Mouse (Mus musculus) hindbrain, embryonic 12.5 days (tissue): ENCODE measurements around the gene Prune2. TPM values are rescaled to one million over a fixed set of nuclear protein-coding genes. Genes with fewer than 3 reads are reported as not detected.

Source experiments
- ATAC-seq: fragments of 200-750 bp; cut with Nextera tagmentation; 2 replicates; pipeline ENCODE4 v1.8.0; 2017; ENCODE audit warnings: moderate TSS enrichment; ENCODE audit not compliant: low FRiP score
- H3K27ac ChIP-seq: fragments of 300-500 bp; sonication (generic); 2 replicates; pipeline ENCODE4 v1.5.1; 2016; ENCODE audit warnings: mild to moderate bottlenecking
- H3K27me3 ChIP-seq: fragments of 300-500 bp; sonication (generic); 2 replicates; pipeline ENCODE4 v1.6.1; 2016; ENCODE audit warnings: mild to moderate bottlenecking
- H3K36me3 ChIP-seq: fragments of 300-500 bp; sonication (generic); 2 replicates; pipeline ENCODE4 v1.6.1; 2016; ENCODE audit warnings: mild to moderate bottlenecking
- H3K4me1 ChIP-seq: fragments of 300-500 bp; sonication (generic); 2 replicates; pipeline ENCODE4 v1.6.1; 2016
- H3K4me2 ChIP-seq: fragments of 300-500 bp; sonication (generic); replicated peaks from 2 replicates; pipeline ENCODE4 v1.6.1; 2016; ENCODE audit warnings: mild to moderate bottlenecking
- H3K4me3 ChIP-seq: fragments of 300-500 bp; sonication (generic); 2 replicates; pipeline ENCODE4 v1.5.1; 2016; ENCODE audit warnings: mild to moderate bottlenecking
- H3K9ac ChIP-seq: fragments of 300-500 bp; sonication (generic); 2 replicates; pipeline ENCODE4 v1.6.1; 2016; ENCODE audit warnings: mild to moderate bottlenecking, moderate library complexity
- H3K9me3 ChIP-seq: fragments of 300-500 bp; sonication (generic); replicated peaks from 2 replicates; pipeline ENCODE4 v1.6.1; 2016; ENCODE audit warnings: mild to moderate bottlenecking
- WGBS: fragments of 180-500 bp; shearing (Covaris S2); methylation state at CpG from one replicate; pipeline ENCODE4 v1.1.7; 2016; 5-methylcytosine and 5-hydroxymethylcytosine counted together
- polyA plus RNA-seq: library from polyadenylated mRNA; unstranded; fragments of >200 nt; fragmentation: Nextera tagmentation; extraction: Ambion mirVana; gene quantifications from 2 replicates; pipeline ENCODE4 v1.2.1, GENCODE M21; 2016

The Prune2 gene
- polyA plus RNA-seq, 1 experiment from 2014 or later: 3.3 TPM

GRCm38 (mm10) chr19:16959551-16959950 lies 3.6 kb downstream of the Prune2 start:
- WGBS: 69% methylated on average over 8 of the region's 8 CpGs
- Histone ChIP-seq H3K4me3 (no peak overlapping the region), H3K27ac (no peak overlapping the region), H3K9me3 (no peaks in the 10 kb centered on the region), H3K9ac (no peak overlapping the region), H3K4me1 (peaks cover 16% of the 10 kb centered on the region), H3K36me3 (no peaks in the 10 kb centered on the region), H3K27me3 (peaks cover 25% of the 10 kb centered on the region), H3K4me2 (no peak overlapping the region)
- no peak for ATAC-seq

- Histone ChIP-seq H3K4me2 (no peak overlapping the region), H3K9ac (no peak overlapping the region), H3K27ac (no peak overlapping the region), H3K9me3 (no peaks in the 10 kb centered on the region), H3K27me3 (peaks cover 21% of the 10 kb centered on the region), H3K4me1 (peaks cover 8% of the 10 kb centered on the region), H3K36me3 (no peaks in the 10 kb centered on the region), H3K4me3 (no peak overlapping the region)
- no peak for ATAC-seq
- WGBS: 92% methylated on average over 3 of the region's 3 CpGs
These were observed 5.1 kb downstream of the Prune2 start for GRCm38 (mm10) chr19:16961036-16961435.

GRCm38 (mm10) chr19:16963178-16963577 lies 7.3 kb downstream of the Prune2 start:
- Histone ChIP-seq H3K9ac (no peak overlapping the region), H3K4me1 (no peaks in the 10 kb centered on the region), H3K4me2 (no peak overlapping the region), H3K27me3 (peaks cover 9% of the 10 kb centered on the region; the same call in 1 of the 2 replicates), H3K36me3 (no peaks in the 10 kb centered on the region), H3K27ac (no peak overlapping the region), H3K9me3 (no peaks in the 10 kb centered on the region), H3K4me3 (no peak overlapping the region)
- WGBS: 85% methylated on average over 3 of the region's 3 CpGs
- no peak for ATAC-seq

DNA sequence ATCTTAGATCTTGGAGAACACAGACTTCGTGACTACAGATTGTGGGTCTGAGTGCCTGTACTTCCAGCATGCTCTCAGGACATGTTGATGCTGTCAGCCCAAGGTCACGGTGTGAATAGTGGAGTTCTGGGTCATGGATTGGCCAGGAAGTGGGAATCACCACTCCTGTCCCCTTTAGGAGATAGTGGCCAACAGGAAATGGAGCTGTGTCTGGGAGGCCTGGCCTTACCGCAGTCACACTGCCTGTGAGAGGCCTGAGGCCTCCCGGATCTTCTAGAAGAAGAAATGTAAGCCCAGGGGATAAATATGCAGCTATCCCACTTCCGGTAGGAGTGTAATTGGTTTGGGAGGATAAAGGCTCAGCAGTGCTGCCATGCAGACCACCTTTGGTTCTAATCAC lies 12.8 kb downstream of the Prune2 start:
- H3K9me3 ChIP-seq: no peaks in the 10 kb centered on the region
- no peak for ATAC-seq
- H3K4me2 ChIP-seq: no peak overlapping the region
- no peak overlapping the region for H3K4me3 ChIP-seq
- H3K9ac ChIP-seq: no peak overlapping the region
- no peak overlapping the region for H3K27ac ChIP-seq
- no peaks in the 10 kb centered on the region for H3K27me3 ChIP-seq
- WGBS: 89% methylated on average over 5 of the region's 5 CpGs
- no peaks in the 10 kb centered on the region for H3K4me1 ChIP-seq
- H3K36me3 ChIP-seq: no peaks in the 10 kb centered on the region

DNA sequence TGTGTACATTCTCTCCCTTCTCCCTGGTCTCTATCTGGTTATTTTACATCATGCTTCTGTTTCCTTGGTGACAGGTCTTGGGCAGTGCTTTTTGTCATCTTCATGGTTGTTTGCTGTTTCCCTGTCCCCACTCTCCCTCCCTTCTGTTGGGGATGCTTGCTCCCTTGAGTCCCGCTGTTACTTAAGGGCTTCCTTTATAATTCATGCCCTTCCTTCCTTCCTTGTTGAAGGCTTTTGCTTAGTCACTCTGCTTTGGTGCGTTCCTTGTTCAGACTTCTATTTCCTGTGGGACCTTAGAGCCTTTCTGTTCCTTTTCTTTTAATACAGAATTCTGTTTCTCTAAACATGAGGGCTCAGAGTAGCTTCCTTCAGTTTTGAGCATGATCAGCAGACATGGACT lies 14.7 kb downstream of the Prune2 start:
- Histone ChIP-seq H3K36me3 (no peaks in the 10 kb centered on the region), H3K4me1 (no peaks in the 10 kb centered on the region), H3K9ac (no peak overlapping the region), H3K27ac (no peak overlapping the region), H3K27me3 (no peaks in the 10 kb centered on the region), H3K4me3 (no peak overlapping the region), H3K4me2 (no peak overlapping the region), H3K9me3 (no peaks in the 10 kb centered on the region)
- 74% methylated on average over 2 of the region's 2 CpGs for WGBS
- ATAC-seq: no peak

DNA sequence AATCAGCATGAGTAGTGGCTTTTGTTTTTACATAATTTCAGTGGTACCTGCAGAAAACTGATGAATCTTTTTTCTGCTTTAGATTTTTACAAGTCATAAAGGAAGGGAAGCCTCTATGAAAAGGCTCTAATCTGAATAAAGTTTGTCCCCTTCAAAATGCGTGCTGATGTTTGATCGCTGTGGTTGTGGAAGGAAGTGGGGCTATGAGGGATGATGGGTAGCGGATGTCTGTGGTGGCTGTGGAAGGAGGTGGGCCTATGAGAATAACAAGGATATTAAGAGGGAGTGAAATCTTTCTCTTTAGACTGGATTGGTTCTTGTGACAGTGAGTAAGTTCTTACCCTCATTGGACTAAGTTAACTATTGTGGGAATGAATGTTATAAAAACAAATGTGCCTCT lies 23.0 kb downstream of the Prune2 start:
- 91% methylated on average over 3 of the region's 3 CpGs for WGBS
- H3K9me3 ChIP-seq: no peaks in the 10 kb centered on the region
- no peaks in the 10 kb centered on the region for H3K27me3 ChIP-seq
- no peak overlapping the region for H3K9ac ChIP-seq
- H3K4me1 ChIP-seq: no peaks in the 10 kb centered on the region
- H3K27ac ChIP-seq: no peak overlapping the region
- H3K36me3 ChIP-seq: no peaks in the 10 kb centered on the region
- no peak for ATAC-seq
- no peak overlapping the region for H3K4me3 ChIP-seq
- no peak overlapping the region for H3K4me2 ChIP-seq

- Histone ChIP-seq H3K36me3 (no peaks in the 10 kb centered on the region), H3K4me2 (no peak overlapping the region), H3K27ac (no peak overlapping the region), H3K9me3 (no peaks in the 10 kb centered on the region), H3K4me3 (no peak overlapping the region), H3K4me1 (no peaks in the 10 kb centered on the region), H3K9ac (no peak overlapping the region), H3K27me3 (no peaks in the 10 kb centered on the region)
- no peak for ATAC-seq
- 92% methylated on average over 4 of the region's 4 CpGs for WGBS
These were observed 25.8 kb downstream of the Prune2 start for GRCm38 (mm10) chr19:16981743-16982142.

- no peaks in the 10 kb centered on the region for H3K27me3 ChIP-seq
- H3K4me3 ChIP-seq: no peak overlapping the region
- H3K27ac ChIP-seq: no peak overlapping the region
- H3K4me1 ChIP-seq: no peaks in the 10 kb centered on the region
- no peak overlapping the region for H3K9ac ChIP-seq
- no peak overlapping the region for H3K4me2 ChIP-seq
- no peak for ATAC-seq
- H3K9me3 ChIP-seq: no peaks in the 10 kb centered on the region
- 56% methylated on average over 5 of the region's 5 CpGs for WGBS
- H3K36me3 ChIP-seq: no peaks in the 10 kb centered on the region
These were observed 29.0 kb downstream of the Prune2 start for GRCm38 (mm10) chr19:16984897-16985296.

GRCm38 (mm10) chr19:16987984-16988383 lies 32.1 kb downstream of the Prune2 start:
- H3K9me3 ChIP-seq: no peaks in the 10 kb centered on the region
- WGBS: 86% methylated on average over 11 of the region's 11 CpGs
- H3K4me1 ChIP-seq: no peaks in the 10 kb centered on the region
- no peaks in the 10 kb centered on the region for H3K27me3 ChIP-seq
- H3K4me3 ChIP-seq: no peak overlapping the region
- ATAC-seq: no peak
- H3K4me2 ChIP-seq: no peak overlapping the region
- no peak overlapping the region for H3K9ac ChIP-seq
- H3K27ac ChIP-seq: no peak overlapping the region
- H3K36me3 ChIP-seq: no peaks in the 10 kb centered on the region

GRCm38 (mm10) chr19:16992151-16992550 lies 36.2 kb downstream of the Prune2 start:
- Histone ChIP-seq H3K9ac (no peak overlapping the region), H3K4me1 (no peaks in the 10 kb centered on the region), H3K36me3 (no peaks in the 10 kb centered on the region), H3K4me2 (no peak overlapping the region), H3K27me3 (no peaks in the 10 kb centered on the region), H3K27ac (no peak overlapping the region), H3K9me3 (no peaks in the 10 kb centered on the region), H3K4me3 (no peak overlapping the region)
- no peak for ATAC-seq
- 88% methylated on average over 4 of the region's 4 CpGs for WGBS

DNA sequence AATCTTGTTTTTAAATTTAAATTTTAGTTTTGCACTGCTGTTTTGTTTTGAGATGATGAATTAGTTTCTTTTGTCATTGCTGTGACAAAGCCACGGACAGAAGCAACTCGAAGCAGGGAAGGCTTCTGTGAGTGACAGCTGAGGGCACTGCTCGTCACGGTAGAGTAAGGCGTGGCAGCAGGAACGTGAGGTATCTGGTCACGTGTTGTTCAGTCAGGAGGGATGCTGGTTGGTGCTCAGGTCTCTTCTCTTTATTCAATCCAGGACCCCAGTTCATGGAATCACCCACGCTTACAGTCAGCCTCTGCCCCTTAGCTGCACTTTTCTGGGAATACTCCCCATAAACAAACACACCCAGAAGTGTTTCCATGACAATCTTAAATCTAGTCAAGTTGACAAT lies 38.3 kb downstream of the Prune2 start:
- Histone ChIP-seq H3K36me3 (no peaks in the 10 kb centered on the region), H3K9ac (no peak overlapping the region), H3K4me3 (no peak overlapping the region), H3K27ac (no peak overlapping the region), H3K9me3 (no peaks in the 10 kb centered on the region), H3K4me2 (no peak overlapping the region), H3K27me3 (no peaks in the 10 kb centered on the region), H3K4me1 (no peaks in the 10 kb centered on the region)
- 80% methylated on average over 8 of the region's 8 CpGs for WGBS
- ATAC-seq: no peak

- no peak overlapping the region for H3K4me3 ChIP-seq
- no peak overlapping the region for H3K4me2 ChIP-seq
- 85% methylated on average over 7 of the region's 7 CpGs for WGBS
- no peaks in the 10 kb centered on the region for H3K27me3 ChIP-seq
- H3K9ac ChIP-seq: no peak overlapping the region
- H3K4me1 ChIP-seq: no peaks in the 10 kb centered on the region
- no peak overlapping the region for H3K27ac ChIP-seq
- no peak for ATAC-seq
- no peaks in the 10 kb centered on the region for H3K9me3 ChIP-seq
- no peaks in the 10 kb centered on the region for H3K36me3 ChIP-seq
These were observed 42.0 kb downstream of the Prune2 start for GRCm38 (mm10) chr19:16997915-16998314.

DNA sequence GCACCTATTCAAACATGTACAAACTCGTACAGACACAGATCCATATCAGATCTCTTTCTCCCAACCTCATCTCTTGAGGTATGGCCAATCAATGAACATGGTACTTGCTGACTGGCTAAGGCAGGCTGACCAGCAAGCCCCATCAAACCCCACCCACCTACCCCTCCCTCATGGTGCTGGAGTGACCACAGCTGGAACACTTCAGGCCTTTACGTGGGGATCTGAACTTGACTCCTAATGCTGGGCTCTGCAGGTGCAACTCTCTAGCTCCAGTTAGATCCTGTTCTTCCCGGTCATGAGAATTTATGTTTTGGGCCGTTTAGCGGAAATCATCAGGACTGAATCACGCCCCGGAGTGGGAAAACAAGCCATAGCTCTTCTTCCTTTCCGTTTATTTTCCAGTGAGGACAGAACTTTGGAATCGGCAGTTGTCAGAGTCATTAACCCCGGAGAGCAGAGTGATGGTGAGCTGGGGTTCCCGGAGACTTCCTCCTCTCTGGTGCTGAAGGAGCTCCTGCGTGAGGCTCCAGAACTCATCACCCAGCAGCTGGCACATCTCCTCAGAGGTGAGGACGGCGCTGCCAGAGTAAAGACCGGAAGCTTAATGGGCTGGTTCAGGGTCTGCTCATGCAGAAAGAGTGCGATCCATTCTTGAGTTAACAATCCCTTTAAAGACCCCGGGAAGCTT lies 50.4 kb downstream of the Prune2 start:
- H3K9ac ChIP-seq: no peak overlapping the region
- H3K36me3 ChIP-seq: no peaks in the 10 kb centered on the region
- no peak overlapping the region for H3K4me2 ChIP-seq
- H3K4me1 ChIP-seq: peaks cover 5% of the 10 kb centered on the region; the same call in 1 of the 2 replicates
- no peak overlapping the region for H3K4me3 ChIP-seq
- H3K27ac ChIP-seq: no peak overlapping the region
- no peaks in the 10 kb centered on the region for H3K27me3 ChIP-seq
- 80% methylated on average over 17 of the region's 17 CpGs for WGBS
- H3K9me3 ChIP-seq: no peaks in the 10 kb centered on the region
- ATAC-seq: no peak
